Mouse (Mus musculus) liver, adult 2 months (tissue): ENCODE measurements at regions not wholly inside any gene's neighbourhood (a gene's known extent, or its start where the extent isn't known, plus 50 kb on each side); places are given as distances from the start of the nearest gene placed in this dataset.

Experiments used
- DNase-seq: peaks from one replicate; pipeline ENCODE4 v3.0.0-alpha.2; 2011; ENCODE audit warnings: low read depth, low spot score; ENCODE audit errors: extremely low read depth
- H3K27ac ChIP-seq: fragments of 200-500 bp; replicated peaks from 2 replicates; pipeline ENCODE4 v1.5.1; 2012; ENCODE audit warnings: low read depth, mild to moderate bottlenecking, control low read depth, inconsistent platforms, low read length; ENCODE audit not compliant: insufficient read depth
- H3K27me3 ChIP-seq: fragments of 200-500 bp; 2 replicates; pipeline ENCODE4 v1.6.1; 2012; ENCODE audit warnings: mild to moderate bottlenecking, moderate library complexity, low read length, inconsistent platforms; ENCODE audit not compliant: control insufficient read depth, insufficient read depth
- H3K36me3 ChIP-seq: fragments of 200-500 bp; 2 replicates; pipeline ENCODE4 v1.6.1; 2012; ENCODE audit warnings: low read length, inconsistent platforms; ENCODE audit not compliant: control insufficient read depth, insufficient read depth
- H3K4me1 ChIP-seq: fragments of 200-500 bp; 2 replicates; pipeline ENCODE4 v1.6.1; 2011; ENCODE audit warnings: low read length; ENCODE audit not compliant: control insufficient read depth, insufficient read depth
- H3K4me3 ChIP-seq: fragments of 200-500 bp; 2 replicates; pipeline ENCODE4 v1.5.1; 2011; ENCODE audit warnings: low read depth, mild to moderate bottlenecking, control low read depth, low read length, moderate library complexity; ENCODE audit not compliant: insufficient read depth
- H3K79me2 ChIP-seq: fragments of 200-500 bp; 2 replicates; pipeline ENCODE4 v1.6.1; 2012; ENCODE audit warnings: inconsistent platforms, mild to moderate bottlenecking, low read length, moderate library complexity; ENCODE audit not compliant: control insufficient read depth, insufficient read depth
- H3K9ac ChIP-seq: fragments of 200-500 bp; 2 replicates; pipeline ENCODE4 v1.6.1; 2012; ENCODE audit warnings: low read depth, mild to moderate bottlenecking, control low read depth, inconsistent platforms, low read length
- CTCF ChIP-seq: fragments of 200-500 bp; IDR thresholded peaks from 2 replicates; pipeline ENCODE4 v1.5.1; 2011; ENCODE audit warnings: low read depth, low read length, control low read depth
- POLR2A ChIP-seq: fragments of 200-500 bp; IDR thresholded peaks from 2 replicates; pipeline ENCODE4 v1.6.1; 2011; ENCODE audit warnings: low read length, control low read depth; ENCODE audit not compliant: insufficient read depth; ENCODE audit errors: extremely low read depth
- WGBS: fragments of 180-500 bp; shearing (Covaris S2); methylation state at CpG from one replicate; pipeline ENCODE4 v1.1.7; 2018; 5-methylcytosine and 5-hydroxymethylcytosine counted together

GRCm38 (mm10) chr8:82685966-82686365 is 88.0 kb downstream of the Zfp330 start:
- Histone ChIP-seq H3K4me1 (no peaks in the 10 kb centered on the region), H3K79me2 (no peaks in the 10 kb centered on the region), H3K27me3 (no peaks in the 10 kb centered on the region; the same call in 1 of the 2 replicates), H3K4me3 (no peak overlapping the region), H3K36me3 (no peaks in the 10 kb centered on the region), H3K27ac (no peak overlapping the region), H3K9ac (no peak overlapping the region)
- 85% methylated on average over 3 of the region's 3 CpGs for WGBS
- TF ChIP-seq POLR2A (no peak), CTCF (no peak)
- DNase-seq = no peak

- peak; percentile 45 for DNase-seq
- H3K36me3 ChIP-seq = no peaks in the 10 kb centered on the region
- WGBS = 40% methylated on average over 1 of the region's 1 CpGs
- no peak overlapping the region for H3K27ac ChIP-seq
- TF ChIP-seq CTCF (no peak), POLR2A (no peak)
- no peak overlapping the region for H3K9ac ChIP-seq
- H3K79me2 ChIP-seq = no peaks in the 10 kb centered on the region
- H3K4me3 ChIP-seq = no peak overlapping the region
- H3K4me1 ChIP-seq = peaks cover 2% of the 10 kb centered on the region
- H3K27me3 ChIP-seq = no peaks in the 10 kb centered on the region
These were observed 95.2 kb downstream of the Zfp330 start for GRCm38 (mm10) chr8:82678793-82679192.

DNA sequence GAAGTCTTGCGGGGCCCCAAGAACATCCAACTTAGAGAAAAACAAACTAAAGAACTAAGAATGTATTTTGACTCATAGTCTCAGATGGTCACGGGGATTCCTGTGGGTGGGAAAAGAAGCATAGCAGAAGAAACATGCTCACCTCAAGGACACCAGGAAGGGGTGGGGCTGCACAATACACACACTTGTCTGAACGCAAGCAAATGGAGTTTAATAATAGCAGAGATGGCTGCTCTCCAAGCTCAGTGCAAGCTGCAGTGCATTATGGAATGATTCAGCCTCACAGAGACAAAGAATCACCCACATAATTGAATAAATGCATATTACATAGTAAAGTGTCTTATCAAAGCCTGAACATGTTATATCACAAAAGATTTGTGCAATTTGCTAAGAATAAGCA is 96.2 kb downstream of the Zfp330 start:
- 90% methylated on average over 3 of the region's 3 CpGs for WGBS
- H3K79me2 ChIP-seq = no peaks in the 10 kb centered on the region
- H3K27me3 ChIP-seq = no peaks in the 10 kb centered on the region
- DNase-seq = no peak
- no peak overlapping the region for H3K4me3 ChIP-seq
- H3K27ac ChIP-seq = no peak overlapping the region
- no peak for TF ChIP-seq POLR2A
- no peak for TF ChIP-seq CTCF
- peaks cover 2% of the 10 kb centered on the region for H3K4me1 ChIP-seq
- H3K36me3 ChIP-seq = no peaks in the 10 kb centered on the region
- H3K9ac ChIP-seq = no peak overlapping the region

- 87% methylated on average over 4 of the region's 4 CpGs for WGBS
These were observed 104.7 kb downstream of the Zfp330 start for GRCm38 (mm10) chr8:82669241-82669640.

GRCm38 (mm10) chr8:82665131-82665530 is 108.8 kb downstream of the Zfp330 start:
- H3K27ac ChIP-seq = no peak overlapping the region
- WGBS = 93% methylated on average over 4 of the region's 4 CpGs
- TF ChIP-seq CTCF = no peak
- no peak for TF ChIP-seq POLR2A

More at GRCm38 (mm10) chr8:82669241-82669640, 104.7 kb downstream of the Zfp330 start:
- Histone ChIP-seq H3K27me3 (no peaks in the 10 kb centered on the region), H3K4me1 (no peaks in the 10 kb centered on the region), H3K36me3 (no peaks in the 10 kb centered on the region), H3K4me3 (no peak overlapping the region), H3K9ac (no peak overlapping the region), H3K27ac (no peak overlapping the region), H3K79me2 (no peaks in the 10 kb centered on the region)
- TF ChIP-seq CTCF (no peak), POLR2A (no peak)
- no peak for DNase-seq

GRCm38 (mm10) chr8:82640502-82640901 is 133.5 kb downstream of the Zfp330 start:
- 64% methylated on average over 1 of the region's 1 CpGs for WGBS
- TF ChIP-seq POLR2A (no peak), CTCF (no peak)

More at GRCm38 (mm10) chr8:82665131-82665530, 108.8 kb downstream of the Zfp330 start:
- Histone ChIP-seq H3K4me3 (no peak overlapping the region), H3K9ac (no peak overlapping the region), H3K27me3 (no peaks in the 10 kb centered on the region; the same call in 1 of the 2 replicates), H3K79me2 (no peaks in the 10 kb centered on the region), H3K4me1 (no peaks in the 10 kb centered on the region), H3K36me3 (no peaks in the 10 kb centered on the region)
- no peak for DNase-seq

More at GRCm38 (mm10) chr8:82640502-82640901, 133.5 kb downstream of the Zfp330 start:
- Histone ChIP-seq H3K4me3 (no peak overlapping the region), H3K9ac (no peak overlapping the region), H3K36me3 (no peaks in the 10 kb centered on the region), H3K4me1 (no peaks in the 10 kb centered on the region), H3K79me2 (no peaks in the 10 kb centered on the region), H3K27me3 (no peaks in the 10 kb centered on the region), H3K27ac (no peak overlapping the region)
- DNase-seq = no peak
